Mouse (Mus musculus): ENCODE measurements around the gene Pcx.

The Pcx gene

DNA sequence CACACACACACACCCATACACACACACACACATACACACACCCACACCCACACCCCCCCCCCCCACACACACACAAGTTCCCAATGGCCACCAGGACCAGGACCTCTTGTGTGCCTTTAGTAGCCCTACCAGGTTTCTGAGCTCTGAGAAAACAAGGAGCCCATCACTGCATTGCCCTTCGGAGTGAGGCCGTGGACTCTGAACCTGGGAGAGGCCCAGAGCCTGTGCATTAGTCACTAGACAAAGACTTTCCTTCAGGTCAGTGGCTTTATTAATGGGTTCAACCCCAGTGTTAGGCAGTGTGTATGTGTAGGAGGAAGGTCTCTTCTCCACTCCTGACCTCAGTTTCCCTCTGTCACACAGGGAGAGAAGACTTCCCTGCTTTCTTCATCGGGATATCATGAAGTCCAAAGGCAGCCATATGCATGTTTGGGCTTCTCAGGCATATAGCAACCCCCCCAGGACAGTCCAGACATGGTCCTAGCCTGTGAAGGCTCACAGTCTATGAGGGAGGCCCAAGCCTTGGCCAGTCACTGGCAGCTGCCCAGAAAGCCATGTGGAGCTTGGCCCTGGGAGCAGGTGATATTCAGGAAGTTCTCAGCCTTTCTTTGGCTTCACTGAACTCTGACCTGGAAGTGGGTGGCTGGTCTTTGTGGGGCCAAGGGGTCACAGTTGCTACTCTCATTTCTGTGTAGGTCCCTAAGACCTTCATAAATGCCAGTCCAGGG, 13.6 kb upstream of the Pcx start:
- no peak for DNase-seq (ENCODE audit: low read depth, low spot score)

DNA sequence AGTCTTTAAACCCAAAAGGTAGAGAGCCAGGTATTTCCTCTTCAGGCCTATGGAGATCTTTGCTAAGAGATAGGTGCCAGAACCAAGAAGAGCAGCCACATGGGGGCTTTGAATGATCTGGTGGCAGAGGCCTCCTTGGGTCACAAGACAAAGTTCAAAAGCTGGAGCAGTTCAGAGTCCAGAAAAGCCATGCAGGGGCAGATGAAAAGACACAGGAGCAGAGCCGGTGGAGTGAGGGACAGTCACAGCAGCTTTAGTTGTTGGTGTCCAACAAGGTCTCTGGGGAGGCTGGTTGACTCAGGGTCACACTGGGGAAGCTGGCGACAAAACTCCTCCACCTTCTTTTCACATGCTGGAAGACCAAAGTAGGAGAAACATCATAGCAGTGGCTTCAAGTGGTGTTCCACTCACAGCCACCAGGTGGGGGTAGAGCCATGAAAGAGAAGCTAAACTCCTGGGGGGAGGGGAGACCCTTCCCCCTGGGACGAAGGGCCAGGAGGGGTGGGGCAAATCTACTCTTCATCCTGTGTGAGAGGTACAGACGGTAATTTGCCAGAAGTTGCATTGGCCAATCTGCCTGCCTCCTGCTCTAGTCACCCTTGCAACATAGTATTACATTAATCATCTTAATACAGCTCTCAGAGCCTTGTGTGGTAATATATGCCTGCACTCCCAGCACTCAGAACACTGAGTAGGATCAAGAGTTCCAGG, 12.9 kb upstream of the Pcx start:
- no peak for DNase-seq (ENCODE audit: low read depth, low spot score)

GRCm38 (mm10) chr19:4498062-4498933, 12.0 kb upstream of the Pcx start, which contains the start of gene 2010003K11Rik:
Gene 2010003K11Rik, minus strand, starts transcription at chr19:4498583.
- DNase-seq (ENCODE audit: low read depth, low spot score) = no peak

DNA sequence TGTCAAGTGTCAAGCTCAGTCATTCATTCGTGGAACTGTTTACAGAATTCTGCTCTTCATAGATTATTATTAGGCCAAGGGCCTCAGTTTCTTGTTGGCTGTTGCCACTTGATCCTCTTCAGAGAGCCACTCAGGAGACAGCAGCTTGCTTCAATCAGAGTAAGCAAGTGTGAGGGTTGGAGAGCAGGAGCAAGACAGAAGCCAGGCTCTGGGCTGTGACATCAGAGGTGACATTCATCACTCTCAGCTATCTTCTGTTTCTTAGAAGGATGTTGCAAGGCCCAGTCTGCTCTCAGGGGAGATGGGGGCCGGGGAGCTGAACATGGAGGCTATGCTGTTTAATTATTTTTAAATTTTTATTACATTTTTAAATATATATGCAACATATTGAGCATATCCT, 7.6 kb upstream of the Pcx start:
- DNase-seq (ENCODE audit: low read depth, low spot score) = no peak

DNA sequence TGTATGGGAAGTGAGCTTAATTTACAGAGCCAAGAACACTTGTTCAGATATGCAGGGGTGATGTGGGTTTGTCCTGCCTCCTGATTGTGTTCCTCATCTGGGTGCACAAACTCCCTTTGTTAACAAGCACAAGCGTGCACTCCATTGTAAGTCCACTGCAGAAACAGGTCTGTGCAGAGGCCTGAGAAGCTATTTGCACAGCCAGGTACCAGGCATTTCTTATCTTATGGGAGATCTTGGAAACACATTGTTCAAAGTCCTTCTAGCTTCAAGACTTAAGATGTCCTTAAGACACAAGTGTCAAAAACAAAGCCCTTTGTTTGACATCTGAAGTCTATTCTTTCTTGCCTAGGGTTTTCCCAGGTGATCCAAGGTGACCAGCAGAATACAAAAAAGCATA, 5.4 kb upstream of the Pcx start:
- DNase-seq (ENCODE audit: low read depth, low spot score) = no peak

DNA sequence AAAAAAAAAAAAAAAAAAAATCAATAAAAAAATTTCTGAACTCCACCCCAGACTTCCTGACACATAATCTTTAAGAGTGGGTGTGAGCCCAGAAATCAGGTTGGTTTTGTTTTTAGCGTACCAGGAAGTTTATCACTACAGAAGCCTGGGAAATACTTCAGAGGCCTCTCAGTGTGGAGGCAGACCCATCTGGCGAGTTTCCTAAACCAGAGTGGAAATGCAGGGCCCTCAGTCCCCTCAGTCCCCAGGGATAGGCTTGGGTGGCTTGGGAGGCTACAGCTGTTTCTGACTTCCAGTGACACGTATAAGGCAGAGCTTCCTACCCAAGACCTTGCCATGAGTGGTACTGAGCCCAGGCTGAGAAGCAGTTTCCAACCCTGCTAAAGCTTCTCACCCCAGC, 2.5 kb upstream of the Pcx start:
- DNase-seq (ENCODE audit: low read depth, low spot score) = no peak

DNA sequence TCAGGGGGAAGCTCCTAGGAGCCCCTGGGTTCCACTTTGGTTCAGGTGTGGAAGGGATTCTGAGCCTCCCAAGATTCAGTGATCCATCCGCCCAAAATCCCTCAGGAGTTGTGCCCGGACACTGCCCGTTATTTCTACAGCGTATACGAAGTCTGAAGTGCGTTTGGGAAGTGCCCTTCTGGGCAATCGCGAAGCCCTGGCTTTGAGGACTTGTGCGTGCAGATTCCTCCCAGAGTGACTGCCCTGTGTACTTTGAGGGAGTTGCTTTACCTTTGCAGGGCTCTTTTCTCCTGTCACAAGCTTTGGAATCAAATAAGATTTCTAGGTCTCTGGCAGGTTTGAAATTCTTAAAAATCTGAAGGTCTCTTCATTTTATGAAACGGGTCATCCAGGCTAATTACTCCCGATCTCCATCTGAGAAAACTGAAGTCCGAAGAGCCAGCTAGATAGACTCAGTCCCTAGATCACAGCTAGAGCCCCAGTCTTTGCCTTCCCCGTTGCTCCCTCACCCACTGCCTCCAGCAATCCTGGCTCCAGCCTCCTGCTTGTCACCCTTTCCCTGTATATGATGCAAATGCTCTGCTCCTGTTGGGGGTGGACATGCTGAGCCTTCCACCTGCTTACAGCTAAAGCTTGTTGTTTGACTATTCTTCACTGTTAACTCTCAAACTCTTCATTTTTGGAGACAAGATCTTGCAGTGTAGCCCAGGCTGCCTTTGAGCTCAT, 1.0 kb downstream of the Pcx start:
- DNase-seq (ENCODE audit: low read depth, low spot score) = no peak

- no peak for DNase-seq (ENCODE audit: low read depth, low spot score)
Observed at GRCm38 (mm10) chr19:4513236-4513858, 3.1 kb downstream of the Pcx start.

GRCm38 (mm10) chr19:4515746-4516145, 5.5 kb downstream of the Pcx start:
- no peak for DNase-seq (ENCODE audit: low read depth, low spot score)

DNA sequence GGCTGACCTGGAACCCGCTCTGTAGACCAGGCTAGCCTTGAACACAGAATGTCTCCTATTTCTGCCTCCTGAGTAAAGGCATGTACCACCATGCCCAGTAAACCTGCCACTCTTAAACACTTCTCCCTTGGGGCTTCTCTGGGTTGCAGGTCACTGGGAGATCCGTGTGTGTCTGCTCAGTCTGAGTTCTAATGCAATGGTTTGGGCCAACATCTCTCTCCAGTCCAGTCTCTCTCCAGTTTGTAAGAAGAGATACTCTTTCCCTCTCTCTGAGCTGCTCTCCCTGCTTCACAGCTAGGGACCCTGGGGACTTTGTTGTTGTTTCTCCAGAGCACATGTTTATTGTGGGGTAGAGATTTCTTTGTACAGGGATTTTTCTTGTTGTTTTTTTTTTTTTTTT, 6.0 kb downstream of the Pcx start:
- DNase-seq (ENCODE audit: low read depth, low spot score) = no peak

DNA sequence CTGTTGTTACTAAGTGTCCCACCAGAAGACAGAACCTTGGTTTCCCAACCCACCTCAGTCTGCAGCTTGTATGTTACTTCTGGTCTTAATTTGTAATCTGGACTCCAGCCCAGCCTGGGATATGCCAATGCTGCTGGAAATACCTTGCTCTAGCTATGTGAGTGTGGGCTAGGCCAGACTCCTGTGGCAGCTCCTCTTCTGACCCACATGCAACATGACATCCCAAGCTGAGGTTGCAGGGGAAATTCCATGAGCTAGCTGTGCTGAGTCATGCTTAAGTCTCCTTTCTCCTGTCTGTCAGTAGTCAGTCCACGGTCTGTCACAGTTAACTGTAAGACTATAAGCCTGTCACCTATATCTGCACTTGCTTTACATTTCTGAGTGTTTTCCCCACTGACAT, 7.2 kb downstream of the Pcx start:
- no peak for DNase-seq (ENCODE audit: low read depth, low spot score)

GRCm38 (mm10) chr19:4521426-4522050, 11.3 kb downstream of the Pcx start:
- DNase-seq (ENCODE audit: low read depth, low spot score) = no peak

- DNase-seq (ENCODE audit: low read depth, low spot score) = no peak
Observed at GRCm38 (mm10) chr19:4534646-4535045, 24.4 kb downstream of the Pcx start.

- DNase-seq (ENCODE audit: low read depth, low spot score) = no peak
Observed at GRCm38 (mm10) chr19:4535922-4536321, 25.6 kb downstream of the Pcx start.

DNA sequence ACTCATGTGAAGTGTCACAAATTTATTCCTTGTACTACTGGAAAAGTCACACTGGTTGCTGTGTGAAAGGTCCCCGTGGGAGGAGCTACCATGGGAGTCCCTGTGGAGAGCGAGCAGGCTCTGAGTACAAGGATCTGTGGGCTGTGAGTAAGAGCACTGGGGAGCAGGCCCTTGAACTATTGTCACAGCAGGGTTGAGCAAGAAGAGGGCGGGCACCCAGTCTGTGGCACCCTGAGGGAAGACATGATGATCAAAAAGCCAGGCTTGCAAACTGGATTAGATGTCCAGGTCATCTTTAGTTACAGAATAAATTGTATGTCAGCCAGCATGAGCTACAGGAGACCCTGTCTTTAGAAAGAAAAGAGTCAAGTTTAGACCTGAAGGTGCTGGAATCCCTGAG, 26.3 kb downstream of the Pcx start:
- no peak for DNase-seq (ENCODE audit: low read depth, low spot score)

DNA sequence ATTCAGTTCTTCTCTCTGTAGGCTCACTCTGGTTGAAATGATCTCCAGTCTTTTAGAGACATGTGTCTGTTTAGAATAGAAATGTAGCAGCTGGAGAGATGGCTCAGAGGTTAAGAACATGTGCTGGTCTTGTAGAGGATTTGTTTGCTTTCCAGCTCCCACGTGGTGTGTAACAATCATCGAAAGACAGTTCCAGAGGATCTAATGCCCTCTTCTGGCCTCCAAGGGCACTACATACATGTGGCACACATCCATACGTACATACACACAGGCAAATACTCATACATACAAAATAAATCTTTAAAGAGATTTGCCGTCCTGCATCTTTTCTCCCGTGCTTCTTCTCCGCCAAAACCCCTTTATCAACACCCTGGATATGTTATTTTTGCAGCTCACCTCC, 30.0 kb downstream of the Pcx start:
- DNase-seq (ENCODE audit: low read depth, low spot score) = no peak

- no peak for DNase-seq (ENCODE audit: low read depth, low spot score)
Observed at GRCm38 (mm10) chr19:4540992-4541391, 30.7 kb downstream of the Pcx start.

DNA sequence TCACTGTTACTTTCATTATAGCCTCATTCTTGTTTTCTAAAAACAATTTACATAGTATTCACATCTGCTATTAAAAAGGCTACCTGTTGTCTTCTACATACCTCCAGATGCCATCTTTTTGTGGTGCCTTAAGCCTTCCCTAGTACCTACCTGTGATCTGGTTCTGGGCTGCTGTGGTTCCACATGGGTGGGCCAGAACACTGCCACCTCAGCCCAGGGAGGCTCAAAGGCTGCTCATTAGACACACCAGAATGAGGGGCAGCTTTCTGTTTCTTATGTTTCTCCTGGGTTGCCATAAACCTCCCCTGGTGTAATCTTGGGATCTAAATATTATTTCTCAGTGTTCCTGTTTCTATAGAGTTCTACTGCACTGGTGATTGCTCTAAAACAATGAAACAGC, 31.8 kb downstream of the Pcx start:
- DNase-seq (ENCODE audit: low read depth, low spot score) = no peak

DNA sequence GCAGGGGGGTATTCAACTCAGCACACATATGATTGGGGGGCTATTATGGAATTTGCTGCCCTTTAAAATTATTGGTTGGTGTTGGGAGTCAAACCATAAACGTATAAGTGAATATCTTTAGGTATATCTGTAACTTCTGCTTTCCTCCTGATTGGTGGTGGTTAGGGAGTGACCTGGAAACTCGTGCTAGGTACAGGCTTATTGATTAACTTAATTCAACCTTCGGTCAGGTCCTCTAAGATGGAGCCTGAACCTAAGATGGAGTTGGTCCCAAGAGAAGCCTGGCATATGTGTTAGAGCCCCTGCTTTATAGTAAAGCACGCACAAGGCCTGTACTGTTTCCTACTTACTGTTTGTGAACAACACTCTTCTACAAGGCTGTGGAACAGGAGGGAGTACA, 34.8 kb downstream of the Pcx start:
- no peak for DNase-seq (ENCODE audit: low read depth, low spot score)

DNA sequence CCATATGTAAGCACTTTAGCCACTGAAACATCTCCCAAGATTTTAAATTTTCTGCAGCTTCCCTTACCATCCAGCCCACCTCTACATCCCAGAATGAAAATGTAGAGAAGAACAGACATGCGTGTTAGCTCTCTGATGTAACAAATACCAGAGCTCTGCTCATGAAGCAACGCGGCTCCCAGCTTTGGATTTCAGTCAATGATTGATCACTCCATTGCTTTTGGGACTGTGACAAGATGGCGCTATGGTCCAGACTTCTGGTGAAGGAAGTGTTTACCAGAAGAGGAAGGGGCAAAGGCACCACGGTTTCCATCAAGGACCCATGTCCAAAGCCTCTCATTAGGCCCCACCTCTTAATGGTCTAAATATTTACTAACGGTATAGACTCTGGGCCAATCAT, 35.6 kb downstream of the Pcx start:
- no peak for DNase-seq (ENCODE audit: low read depth, low spot score)

GRCm38 (mm10) chr19:4547801-4548200, 37.5 kb downstream of the Pcx start:
- no peak for DNase-seq (ENCODE audit: low read depth, low spot score)
